Mouse (Mus musculus): ENCODE data around the gene Sgce.
"Not testable (repeated sequence)": the region's sequence is repeated elsewhere in the genome, so short reads cannot be mapped to it uniquely, and the experiment has no call there.

Sgce gene

DNA sequence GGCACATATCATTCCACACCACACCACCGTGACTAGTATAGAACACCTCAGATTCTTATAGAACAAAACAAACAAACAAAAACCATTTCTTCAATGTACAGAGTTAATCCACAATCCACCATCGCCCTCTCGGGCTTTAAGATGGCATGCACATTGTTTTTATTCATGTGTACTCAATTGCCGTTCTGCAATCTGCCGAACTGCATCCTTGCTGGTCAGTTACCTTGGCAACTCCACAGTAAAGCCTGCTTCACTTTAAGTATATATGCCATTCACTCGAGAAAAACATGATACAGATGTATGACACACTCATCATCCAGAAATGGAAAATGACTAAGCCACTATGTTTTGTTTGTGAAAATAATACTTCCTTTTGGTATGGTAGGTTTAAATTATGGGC is 24.9 kb downstream of the Sgce start:
- no peak for DNase-seq

DNA sequence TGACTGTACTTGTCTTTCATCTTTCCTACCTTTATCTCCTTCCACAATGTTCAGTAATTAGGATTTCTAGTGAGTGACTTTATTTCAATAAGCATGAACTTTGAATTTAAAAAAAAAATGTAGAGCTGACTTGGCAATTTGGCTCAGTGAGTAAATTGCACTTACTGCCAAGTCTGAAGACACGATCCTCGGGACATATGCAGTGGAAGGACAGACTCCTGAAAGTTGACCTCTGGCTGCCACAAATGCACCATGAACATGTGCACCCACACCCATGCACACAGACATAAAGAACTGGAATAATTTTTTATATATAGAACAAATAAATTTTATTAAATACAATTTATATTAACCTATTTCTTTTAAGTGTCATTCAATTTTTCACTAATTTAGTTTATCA is 29.7 kb downstream of the Sgce start:
- DNase-seq: no peak

DNA sequence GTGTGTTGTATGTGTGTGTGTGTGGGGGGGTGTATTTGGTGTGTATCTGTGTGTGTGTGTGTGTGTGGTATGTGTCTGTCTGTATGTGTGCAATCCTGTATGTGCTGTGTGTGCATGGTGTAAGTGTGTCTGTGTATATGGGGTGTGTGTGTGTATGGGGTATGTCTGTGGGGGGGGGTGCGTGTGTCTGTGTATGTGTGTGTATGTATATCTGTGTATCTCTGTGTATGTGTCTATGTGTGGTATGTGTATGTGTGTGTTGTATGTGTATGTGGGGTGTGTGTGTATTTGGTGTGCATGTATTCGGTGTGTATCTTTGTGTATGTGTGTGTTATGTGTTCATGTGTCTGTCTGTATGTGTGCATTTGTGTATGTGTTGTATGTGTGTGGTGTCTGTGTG is 30.8 kb downstream of the Sgce start:
- DNase-seq: no peak

DNA sequence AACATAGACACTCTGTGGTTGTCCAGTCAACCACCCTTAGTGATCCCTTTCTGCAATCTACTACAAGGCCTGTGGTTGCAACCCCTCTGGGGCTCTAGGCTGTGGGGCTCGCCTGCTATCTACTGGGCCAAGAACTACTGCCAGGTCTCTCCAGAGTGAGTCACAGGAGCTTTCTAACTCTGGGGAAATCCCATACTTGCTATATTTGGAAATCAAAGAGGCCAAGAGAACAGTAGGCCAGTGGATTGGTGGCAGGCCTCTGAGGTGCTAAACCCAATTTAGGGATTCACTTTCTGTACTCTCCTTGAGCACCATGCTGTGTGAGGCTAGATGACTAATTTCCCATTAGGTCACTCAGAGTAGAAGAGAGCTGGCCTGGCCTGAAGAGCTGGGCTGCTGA is 38.0 kb downstream of the Sgce start:
- no peak for DNase-seq

DNA sequence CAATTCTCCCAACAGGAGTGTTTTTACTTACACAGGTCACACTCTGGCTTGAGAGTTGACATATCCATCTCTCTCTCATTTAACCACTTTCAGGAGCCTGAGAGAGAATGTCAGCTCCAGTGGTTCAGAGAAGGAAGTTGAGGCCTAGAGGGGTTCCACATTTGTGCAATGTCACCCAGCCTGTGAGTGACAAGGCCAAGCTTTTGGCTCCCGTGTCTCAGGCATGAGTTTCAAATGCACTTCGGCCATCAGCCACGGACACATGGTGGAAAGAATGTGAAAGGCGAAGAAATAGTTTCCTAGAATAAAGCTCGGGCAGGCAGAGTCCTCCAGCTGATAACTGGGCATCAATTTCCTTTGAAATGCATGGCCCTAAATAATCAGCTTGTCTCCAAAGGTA is 40.6 kb downstream of the Sgce start:
- no peak for DNase-seq

DNA sequence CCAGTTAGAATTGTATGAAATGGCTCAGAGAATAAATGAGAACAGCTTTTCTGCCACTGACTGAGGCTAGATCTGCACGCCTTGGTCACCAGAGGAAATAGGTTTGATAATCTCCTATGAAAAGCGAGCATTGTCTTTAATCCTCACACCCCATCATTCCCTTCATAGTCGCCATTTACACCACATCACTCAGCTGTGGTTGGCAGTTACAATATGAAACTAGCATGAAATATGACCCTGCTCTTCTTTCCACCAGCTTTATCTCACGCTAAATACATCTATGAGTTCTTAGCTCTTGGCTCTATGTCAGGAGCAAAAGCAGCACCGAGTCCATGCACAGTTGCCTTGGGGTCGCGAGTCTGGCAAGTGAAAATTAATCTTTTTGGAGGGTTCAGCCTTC is 43.1 kb downstream of the Sgce start:
- no peak for DNase-seq

DNA sequence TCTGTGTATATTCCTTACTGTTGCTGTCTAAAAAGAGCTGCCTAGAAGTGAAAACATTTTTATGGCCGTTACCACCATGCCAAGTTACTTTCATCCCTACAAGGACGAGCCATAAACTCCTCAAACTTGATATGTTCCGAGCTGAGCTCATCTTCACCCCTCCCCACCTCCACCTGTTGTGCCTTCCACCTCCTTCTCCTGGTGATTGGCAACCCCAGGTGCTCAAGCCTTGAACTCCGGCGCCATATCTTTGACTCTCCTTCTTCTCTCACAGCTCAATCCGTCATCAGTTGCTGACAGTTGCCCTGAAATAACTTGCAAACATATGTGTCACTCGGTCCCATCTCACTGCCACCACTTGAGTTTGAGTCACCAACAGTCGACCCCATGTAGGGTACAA is 45.4 kb downstream of the Sgce start:
- DNase-seq: no peak

DNA sequence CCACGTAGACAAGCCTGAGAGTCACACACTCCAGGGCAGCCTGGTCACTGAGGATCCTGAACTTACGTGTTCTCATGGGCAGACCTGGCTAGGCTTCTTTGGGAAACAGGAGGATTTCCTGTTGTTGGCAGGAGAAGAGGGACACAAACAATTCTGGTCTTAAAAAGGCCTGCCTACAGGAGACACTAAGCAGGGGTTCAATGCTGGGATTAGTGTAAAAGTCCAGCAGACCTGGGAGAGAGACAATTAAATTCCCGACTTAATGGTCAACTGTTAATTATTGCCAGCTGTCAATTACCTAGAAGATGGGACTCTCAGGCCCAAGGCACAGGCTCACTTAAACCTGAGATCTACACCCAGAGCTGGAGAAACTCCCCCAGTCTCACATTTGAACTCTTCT is 51.2 kb downstream of the Sgce start:
- DNase-seq: no peak

DNA sequence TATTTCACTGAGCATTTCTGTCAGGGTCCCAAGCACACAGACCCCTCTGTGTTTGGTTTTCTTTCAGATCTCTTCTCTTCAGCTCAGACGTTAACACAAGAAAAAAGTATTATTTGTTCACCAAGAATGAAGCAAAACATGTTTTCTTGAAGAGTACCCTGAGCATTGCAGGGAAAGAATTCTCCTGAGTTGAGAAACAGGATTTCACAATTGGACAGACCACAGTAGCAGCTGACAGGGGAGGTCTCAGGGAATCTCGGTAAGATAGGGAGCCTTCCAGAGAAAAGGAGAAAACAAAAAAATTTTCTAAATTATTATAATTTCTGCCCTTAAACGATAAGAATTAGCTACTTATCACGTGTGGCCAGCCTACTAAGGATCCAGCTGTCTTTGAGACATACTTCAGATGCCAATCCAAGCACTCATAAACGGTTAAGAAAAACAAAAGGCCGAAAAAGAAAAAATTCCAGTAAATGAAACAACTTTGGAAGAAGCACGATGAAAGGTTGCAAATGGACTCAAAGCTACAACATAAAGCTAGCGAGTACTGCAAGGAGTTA is 52.3 kb downstream of the Sgce start:
- no peak for DNase-seq

DNA sequence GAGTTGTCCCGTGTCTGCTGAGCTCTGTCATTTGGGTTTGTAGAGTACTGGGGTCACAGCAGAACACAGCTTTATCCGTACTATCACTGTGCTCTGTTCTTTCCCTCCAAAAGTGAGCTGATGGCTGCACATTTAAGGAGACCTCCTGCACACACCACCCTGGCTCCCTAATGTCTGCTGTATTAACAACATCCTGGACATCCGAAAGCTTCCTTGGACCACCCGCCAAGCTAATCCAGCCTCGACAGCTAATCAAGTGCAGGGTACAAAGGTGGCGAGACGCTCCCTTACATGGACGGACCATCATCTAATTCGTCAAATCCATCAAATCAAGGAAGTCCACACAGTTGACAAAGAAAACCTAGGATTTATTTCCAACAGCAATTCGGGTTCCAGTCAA is 53.5 kb downstream of the Sgce start:
- no peak for DNase-seq

DNA sequence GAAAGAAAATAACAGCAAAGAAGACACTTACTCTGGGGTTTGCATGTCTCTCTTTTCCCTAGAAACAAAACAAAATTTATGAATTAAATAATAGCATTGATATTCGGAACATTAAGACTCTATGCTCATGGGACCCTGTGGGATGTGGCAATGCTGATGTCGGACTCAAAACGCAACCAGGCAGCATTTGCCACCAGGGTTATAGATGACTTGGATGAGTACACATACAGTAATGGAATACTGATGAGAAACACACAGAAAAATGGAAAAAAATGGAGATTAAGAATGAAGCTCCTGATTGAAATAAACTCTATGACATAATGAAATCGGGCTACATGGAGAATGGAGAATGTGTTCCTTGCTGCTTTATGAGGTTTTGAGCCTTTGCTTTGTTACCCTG is 56.6 kb downstream of the Sgce start:
- DNase-seq: no peak

DNA sequence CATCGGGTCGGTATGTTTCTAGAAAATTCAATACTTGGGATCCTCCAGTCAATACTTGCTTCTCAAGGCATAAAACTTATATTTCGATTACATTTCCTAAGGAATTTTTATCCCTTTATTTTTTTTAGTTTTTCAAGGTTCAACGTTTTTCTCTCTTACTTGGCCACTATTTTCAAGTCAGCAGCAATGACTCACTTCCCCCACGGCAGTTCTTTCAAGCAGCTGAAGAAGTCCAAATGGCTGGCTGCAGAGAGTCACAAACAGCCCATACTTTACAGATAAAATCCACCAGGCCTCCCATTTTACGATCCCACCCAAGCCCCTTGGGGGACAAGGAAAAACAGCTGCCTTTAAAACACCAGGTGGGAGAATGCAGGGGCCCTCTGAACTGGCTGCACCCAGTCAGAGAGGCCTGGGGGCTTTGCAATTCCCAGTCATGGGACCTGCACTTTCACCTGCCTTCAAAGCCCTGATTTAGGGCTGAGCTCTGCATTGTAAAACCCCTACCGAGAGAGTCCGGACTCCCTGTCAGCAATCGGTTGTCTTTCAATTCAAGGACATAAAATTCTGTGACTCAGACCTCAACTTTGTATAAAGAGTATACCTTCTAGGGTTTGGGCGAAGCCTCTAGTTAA is 62.2 kb downstream of the Sgce start:
- no peak for DNase-seq

DNA sequence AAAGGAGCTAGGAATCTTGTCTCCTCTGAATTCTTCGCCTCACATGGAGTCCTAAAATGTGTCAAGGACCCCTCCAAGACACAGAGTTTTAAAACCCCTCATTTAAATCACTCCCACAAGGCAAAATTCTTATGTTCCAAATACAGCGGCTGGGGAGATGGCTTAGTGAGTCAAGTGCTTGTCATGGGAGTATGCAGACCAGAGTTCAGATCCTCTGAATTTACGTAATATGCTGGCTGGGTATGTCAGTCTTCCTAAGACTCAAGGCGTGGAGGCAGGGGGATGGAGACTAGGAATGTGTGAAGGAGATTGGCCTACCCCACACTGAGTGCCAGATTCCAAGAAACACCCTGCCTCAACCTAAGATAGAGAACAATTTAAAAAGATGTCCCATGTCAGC is 66.4 kb downstream of the Sgce start:
- no peak for DNase-seq

DNA sequence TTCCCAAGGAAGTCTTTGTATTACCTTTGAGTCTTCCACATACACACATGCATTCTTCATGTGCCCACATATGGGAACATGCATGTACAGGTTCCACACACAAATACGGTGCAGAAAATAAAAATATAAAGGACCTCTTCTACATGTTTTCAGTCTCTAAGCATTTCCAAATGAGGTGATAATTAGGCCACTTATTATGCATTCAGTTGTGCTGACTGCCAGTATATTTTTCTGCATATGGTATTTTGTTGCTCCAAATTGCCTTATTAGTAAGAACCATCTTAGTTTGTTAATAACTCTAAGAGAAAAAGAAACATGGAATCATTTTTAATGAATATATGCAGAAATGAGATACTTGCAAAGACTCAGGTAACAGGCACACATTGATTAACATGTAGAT is 67.0 kb downstream of the Sgce start:
- DNase-seq: no peak

DNA sequence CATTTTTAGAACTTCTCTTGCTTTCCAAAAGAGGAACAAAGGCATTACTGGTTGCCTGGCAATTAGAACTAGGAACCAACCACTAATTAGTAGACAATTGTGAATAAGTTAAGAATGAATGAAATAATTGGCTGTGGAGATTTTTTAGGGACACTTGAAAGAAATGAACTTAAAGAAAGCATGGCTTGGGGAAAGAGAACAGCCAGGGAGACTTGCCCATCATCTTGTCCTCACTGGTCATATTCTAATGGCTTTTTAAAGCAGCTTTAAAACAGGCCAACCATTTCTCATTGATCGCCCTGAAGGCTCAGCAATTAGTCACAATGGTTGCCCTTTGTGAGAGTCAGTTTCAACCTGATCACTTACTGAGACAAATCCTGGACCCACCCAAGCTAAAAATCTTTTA is 69.6 kb downstream of the Sgce start:
- no peak for DNase-seq

DNA sequence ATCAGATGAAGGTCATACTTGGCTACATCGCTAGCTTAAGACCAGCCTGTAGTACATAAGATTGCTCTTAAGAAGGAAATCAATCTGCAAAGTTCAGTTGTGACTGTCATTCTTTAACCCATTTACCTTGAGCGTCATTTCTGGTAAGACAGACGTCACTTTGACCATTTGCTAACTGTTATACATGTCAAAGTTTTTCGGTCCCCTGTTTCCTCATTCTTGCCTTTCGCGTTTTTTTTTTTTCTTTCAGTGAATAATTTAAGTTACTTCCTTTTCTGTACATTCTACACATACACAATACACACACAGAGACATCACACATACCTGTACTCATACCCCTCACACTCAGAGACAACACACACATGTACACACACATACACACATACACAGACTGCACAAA is 81.9 kb downstream of the Sgce start:
- no peak for DNase-seq

DNA sequence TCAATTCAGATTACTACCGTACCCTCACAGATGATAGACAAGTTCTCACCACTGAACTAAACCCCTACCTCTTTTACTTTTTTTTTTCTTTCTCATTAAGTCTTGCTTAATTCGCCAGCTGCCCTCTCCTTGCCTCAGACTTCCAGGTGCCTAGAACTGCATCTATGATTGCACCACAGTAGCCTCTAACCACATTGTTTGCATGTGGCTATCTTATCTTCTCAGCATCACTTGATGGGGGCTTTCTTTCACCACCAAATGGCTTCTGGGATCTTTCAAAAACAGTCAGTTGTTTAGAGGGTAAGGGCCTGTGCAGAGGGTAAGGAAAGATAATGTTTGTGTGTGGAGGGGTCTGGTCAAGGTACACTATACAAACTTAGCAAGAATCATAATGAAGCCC is 82.7 kb downstream of the Sgce start:
- DNase-seq: no peak

DNA sequence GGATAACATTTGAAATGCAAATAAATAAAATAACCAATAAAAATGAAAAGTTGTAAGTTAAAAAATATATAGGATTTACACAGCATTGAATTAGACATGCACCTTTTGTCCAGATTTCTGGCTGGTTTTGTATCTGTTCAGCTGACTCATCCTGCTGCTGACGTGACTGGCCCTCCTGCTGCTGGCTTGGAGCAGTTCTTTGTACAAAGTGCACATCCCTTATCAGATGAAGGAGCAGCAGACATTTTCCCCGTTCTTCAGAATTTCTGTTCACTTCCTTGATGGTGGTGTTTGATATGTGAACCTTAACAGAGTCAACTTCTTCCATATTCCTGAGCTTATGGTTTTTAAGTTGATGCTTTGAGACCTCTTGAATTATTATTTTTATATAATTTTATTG is 83.5 kb downstream of the Sgce start:
- DNase-seq: no peak

DNA sequence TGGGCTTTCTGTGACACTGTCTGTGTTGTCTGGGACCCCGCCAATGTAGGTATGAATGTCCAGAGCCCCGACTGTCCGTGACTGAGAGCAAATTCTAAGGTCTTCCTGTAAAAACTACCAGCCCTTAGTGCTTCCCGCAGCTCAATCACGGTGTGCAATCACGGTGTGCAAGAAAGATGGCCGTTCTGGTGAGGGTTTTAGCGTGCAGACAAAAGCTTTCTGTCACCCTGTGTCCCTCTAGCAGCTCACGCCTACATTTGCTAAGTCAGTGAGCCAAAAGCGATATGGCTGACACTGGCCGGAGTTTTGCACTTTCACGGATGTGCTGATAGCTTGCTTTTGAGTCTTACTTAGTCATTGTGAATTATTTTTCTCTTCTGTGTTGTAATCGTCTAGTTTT is 88.1 kb downstream of the Sgce start:
- DNase-seq: no peak

DNA sequence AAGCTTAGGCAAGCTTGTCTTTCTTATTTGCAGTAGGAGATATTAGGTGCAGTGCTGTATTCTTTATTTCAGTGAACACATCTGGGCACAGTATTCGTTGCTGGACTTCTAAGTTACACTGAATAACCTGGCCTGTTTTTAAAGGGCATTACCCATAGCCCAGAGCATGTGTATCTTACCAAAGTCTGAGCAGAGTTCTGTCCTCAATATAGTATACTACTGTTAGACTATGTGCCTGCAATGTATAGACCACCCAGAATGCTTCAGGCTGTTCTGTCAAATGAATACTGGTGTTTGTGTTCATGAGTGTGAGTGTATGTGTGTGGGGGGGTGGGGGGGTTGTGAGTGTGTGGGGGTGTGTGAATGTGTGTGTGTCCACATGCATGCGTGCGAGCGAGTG is 91.1 kb downstream of the Sgce start:
- DNase-seq: no peak

DNA sequence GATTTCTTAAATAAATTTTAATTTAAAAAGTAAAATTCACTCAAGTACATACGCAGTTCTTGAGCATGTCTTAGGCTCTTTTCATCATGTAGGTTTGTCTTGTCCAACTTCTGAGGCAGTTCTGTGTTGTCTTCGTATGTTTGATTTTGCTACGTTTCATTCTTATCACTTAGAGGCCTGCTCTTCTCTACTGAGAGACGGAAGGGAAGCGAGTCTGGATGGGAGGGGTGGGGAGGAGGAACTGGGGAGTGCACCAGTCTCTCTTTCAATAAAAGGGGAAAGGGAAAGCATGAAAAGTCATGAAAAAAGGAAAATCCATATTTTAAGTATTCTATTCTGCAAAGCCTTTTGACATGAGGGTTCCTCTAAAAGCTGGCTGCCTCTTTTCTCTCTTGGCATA is 91.5 kb downstream of the Sgce start:
- no peak for DNase-seq

DNA sequence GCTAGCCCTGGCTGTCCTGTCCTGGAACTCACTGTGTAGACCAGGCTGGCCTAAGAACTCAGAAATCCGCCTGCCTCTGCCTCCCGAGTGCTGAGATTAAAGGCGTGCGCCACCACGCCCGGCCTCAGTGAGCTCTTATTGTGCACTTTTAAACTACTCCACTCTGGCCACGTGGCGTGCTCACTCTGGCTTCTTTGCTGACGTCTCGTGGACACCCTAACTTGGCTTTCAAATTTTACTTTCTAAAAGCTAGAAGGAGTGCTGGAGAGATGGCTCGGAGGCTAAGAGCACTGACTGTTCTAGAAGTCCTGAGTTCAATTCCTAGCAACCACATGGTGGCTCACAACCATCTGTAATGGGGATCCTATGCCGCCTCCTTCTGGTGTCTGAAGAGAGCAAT is 93.3 kb downstream of the Sgce start:
- DNase-seq: not testable (repeated sequence)

DNA sequence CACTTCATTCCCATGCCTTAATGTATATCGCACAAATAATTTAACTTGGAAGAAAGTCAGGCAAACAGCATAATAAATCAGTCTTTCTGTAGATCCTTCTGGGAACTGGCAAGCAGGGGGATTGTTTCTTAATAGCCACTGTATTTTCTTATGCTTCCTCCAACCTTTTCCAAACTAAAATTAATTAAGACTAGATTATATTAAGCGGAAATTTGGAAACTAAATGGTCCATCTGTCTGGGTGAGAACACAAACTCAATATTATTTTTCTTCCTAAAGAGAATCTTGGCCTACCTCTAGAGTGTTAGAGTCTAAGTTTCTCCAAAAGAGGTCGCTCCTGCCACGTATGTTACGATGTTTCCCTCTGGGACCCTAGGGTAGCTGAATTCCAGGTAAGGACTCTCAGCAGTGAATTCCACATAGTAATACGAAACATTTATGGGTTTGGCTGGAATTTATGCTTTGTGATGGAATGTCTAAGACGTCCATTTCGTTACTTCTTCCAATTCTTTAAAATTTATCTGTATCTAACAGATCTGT is 94.3 kb downstream of the Sgce start:
- DNase-seq: no peak

DNA sequence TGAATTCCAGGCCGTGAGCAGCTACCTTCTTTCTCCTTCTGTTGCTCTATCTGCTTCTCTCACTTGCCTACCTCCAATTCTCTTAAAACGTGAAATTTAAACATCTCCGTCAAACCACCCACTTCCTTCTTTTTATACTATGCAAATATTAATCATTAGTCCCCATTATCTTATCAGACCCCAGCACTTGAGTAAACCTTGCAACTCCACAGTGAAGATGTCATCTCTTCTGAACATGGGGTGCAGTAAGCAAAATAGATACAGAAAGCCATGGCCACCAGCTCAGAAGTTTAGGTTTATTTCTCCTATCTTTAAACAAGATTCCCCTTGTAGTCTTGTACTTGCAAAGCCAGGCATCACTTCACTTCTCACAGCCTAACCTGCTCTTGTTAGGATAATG is 99.7 kb downstream of the Sgce start:
- DNase-seq: no peak

DNA sequence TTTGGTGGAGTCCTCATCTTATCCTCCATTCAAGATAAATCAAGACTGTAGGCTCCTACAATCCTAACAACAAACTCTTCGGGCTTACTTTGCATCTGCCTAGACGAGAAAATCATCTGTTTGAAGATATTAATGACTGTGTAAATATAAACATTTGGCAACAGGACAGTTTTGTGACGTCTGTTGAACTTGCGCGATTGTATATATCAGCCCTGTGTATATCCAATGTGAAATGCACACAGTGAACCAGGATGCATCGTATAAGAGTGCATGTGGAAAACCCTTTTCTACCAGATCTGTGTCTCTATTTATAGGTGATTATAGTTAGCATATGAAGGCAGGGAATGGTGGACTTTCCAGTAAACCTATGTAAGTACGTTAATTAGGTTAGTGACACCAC is 104.9 kb downstream of the Sgce start:
- DNase-seq: no peak
